Mouse (Mus musculus) cerebellum, adult 2 months (tissue): ENCODE results near the gene Ip6k1.

ENCODE experiments used
- CTCF ChIP-seq: fragments of 200-500 bp; IDR thresholded peaks from 2 replicates; pipeline ENCODE4 v1.5.1; 2011; ENCODE audit warnings: low read depth, mild to moderate bottlenecking, control low read depth, low read length, moderate library complexity, borderline replicate concordance; ENCODE audit not compliant: insufficient read depth
- POLR2A ChIP-seq: fragments of 200-500 bp; IDR thresholded peaks from 2 replicates; pipeline ENCODE4 v1.6.1; 2011; ENCODE audit warnings: low read length, control low read depth, borderline replicate concordance; ENCODE audit not compliant: insufficient read depth

DNA sequence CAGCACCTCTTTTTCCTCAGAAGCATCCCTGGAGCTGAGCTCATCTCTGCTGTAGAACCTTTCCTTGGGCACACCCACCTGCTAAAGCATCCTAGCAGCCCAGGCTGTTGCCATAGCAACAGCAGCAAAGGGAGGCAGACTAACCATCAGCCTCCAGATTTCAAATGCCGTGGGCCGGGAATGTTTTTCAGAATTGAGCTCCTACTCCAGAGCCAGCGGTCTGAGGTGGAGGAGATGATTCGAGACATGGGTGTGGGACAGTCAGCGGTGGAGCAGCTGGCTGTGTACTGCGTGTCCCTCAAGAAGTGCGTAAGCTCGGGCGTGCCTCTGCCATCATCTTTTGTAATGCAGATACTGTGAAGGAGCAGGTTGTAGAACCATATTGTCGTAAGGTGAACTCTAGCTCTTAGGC, 40.9 kb upstream of the Ip6k1 start:
- TF ChIP-seq POLR2A (no peak), CTCF (no peak)
